ENCODE assay signal across 7 mouse cellular contexts in the genomic region with DNA sequence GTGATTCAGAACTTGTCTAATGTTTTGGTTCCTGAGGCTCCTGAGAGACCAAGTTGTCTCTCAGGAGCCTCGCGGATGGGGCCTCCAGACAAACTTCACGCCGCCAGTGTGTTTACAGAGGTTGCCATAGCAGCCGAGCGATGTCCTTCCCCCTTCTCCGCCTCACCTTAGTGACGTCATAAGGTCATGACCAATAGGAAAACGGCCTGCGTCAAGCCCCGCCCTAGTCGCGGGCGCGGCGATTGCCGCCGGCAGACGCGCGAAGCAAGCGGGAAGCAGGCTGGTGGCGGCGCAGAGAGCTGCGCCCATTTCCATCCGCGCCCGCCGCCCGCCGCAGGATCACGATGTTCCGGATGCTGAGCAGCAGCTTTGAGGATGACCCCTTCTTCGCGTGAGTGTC. TPM values are rescaled to one million over a fixed set of nuclear protein-coding genes. Genes with fewer than 3 reads are reported as not detected.
DNase-seq lines count a peak whose midpoint lies in the region; ATAC-seq and TF ChIP-seq lines count a peak whose summit lies in the region.

A gene (plus strand): TSS at position 226 of the 400 bp plus-strand sequence.

- DNase-seq in adrenal gland, postnatal 36 days: peak; percentile 92 to 94
- DNase-seq in heart, adult 18-20 months: peak; percentile 92
- DNase-seq in kidney, adult 18-20 months: peak; percentile 80
- peak; percentile 92 for DNase-seq in limb, embryonic 10.5 days (ENCODE audit: low spot score)

- H3K9ac ChIP-seq in embryonic facial prominence, embryonic 13.5 days: peak within 1 kb of the TSS; percentile 71
- peak within 1 kb of the TSS; percentile 70 for H3K9ac ChIP-seq in midbrain, embryonic 13.5 days (replicated peaks)

- no peak within 1 kb of the TSS for H3K27ac ChIP-seq in embryonic facial prominence, embryonic 13.5 days
- peak within 1 kb of the TSS; percentile 82 for H3K27ac ChIP-seq in limb, embryonic 10.5 days
- no peak within 1 kb of the TSS for H3K27ac ChIP-seq in midbrain, embryonic 13.5 days
- no peak within 1 kb of the TSS for H3K27ac ChIP-seq in small intestine, adult 2 months (ENCODE audit: insufficient read depth, low read depth, low read length)

- H3K4me3 ChIP-seq in embryonic facial prominence, embryonic 13.5 days: peak within 1 kb of the TSS; percentile 53
- peak within 1 kb of the TSS; percentile 65 for H3K4me3 ChIP-seq in limb, embryonic 10.5 days
- peak within 1 kb of the TSS; percentile 58 for H3K4me3 ChIP-seq in midbrain, embryonic 13.5 days (replicated peaks)
- H3K4me3 ChIP-seq in small intestine, adult 2 months (ENCODE audit: low read depth, low read length): peak within 1 kb of the TSS; percentile 57

- no peaks in the 10 kb centered on the region for H3K36me3 ChIP-seq in embryonic facial prominence, embryonic 13.5 days
- no peaks in the 10 kb centered on the region for H3K36me3 ChIP-seq in limb, embryonic 10.5 days
- H3K36me3 ChIP-seq in midbrain, embryonic 13.5 days: no peaks in the 10 kb centered on the region
- H3K36me3 ChIP-seq in small intestine, adult 2 months (ENCODE audit: control insufficient read depth, insufficient read depth, low read length): no peaks in the 10 kb centered on the region

- H3K4me1 ChIP-seq in embryonic facial prominence, embryonic 13.5 days: 0 out of 2 replicates have a peak, but pooled peaks cover 4% of the 10 kb centered on the region
- H3K4me1 ChIP-seq in limb, embryonic 10.5 days: peaks cover 8% of the 10 kb centered on the region; the same call in 1 of the 2 replicates
- H3K4me1 ChIP-seq in midbrain, embryonic 13.5 days (replicated peaks): peaks cover 4% of the 10 kb centered on the region; the same call in 1 of the 2 replicates
- H3K4me1 ChIP-seq in small intestine, adult 2 months (ENCODE audit: control insufficient read depth, insufficient read depth, insufficient read length, low read length): no peaks in the 10 kb centered on the region

- no peaks in the 10 kb centered on the region for H3K9me3 ChIP-seq in embryonic facial prominence, embryonic 13.5 days
- no peaks in the 10 kb centered on the region for H3K9me3 ChIP-seq in limb, embryonic 10.5 days (replicated peaks)
- H3K9me3 ChIP-seq in midbrain, embryonic 13.5 days: no peaks in the 10 kb centered on the region

- WGBS in embryonic facial prominence, embryonic 13.5 days: under 1% methylated on average over 35 of the region's 35 CpGs
- under 1% methylated on average over 35 of the region's 35 CpGs for WGBS in limb, embryonic 10.5 days
- under 1% methylated on average over 35 of the region's 35 CpGs for WGBS in midbrain, embryonic 13.5 days
- WGBS in small intestine, adult 2 months: 1% methylated on average over 35 of the region's 35 CpGs

- TF ChIP-seq CTCF in small intestine, adult 2 months (IDR thresholded peaks at IDR 0.05; ENCODE audit: extremely low read depth, insufficient read length, insufficient replicate concordance, low read depth, low read length): no peak

- peaks cover 20% of the 10 kb centered on the region for H3K27me3 ChIP-seq in embryonic facial prominence, embryonic 13.5 days
- H3K27me3 ChIP-seq in limb, embryonic 10.5 days (ENCODE audit: low read depth, poor library complexity, severe bottlenecking): peaks cover 29% of the 10 kb centered on the region
- H3K27me3 ChIP-seq in midbrain, embryonic 13.5 days: peaks cover 27% of the 10 kb centered on the region
- peaks cover 5% of the 10 kb centered on the region for H3K27me3 ChIP-seq in small intestine, adult 2 months (ENCODE audit: control insufficient read depth, insufficient read depth, low read length)

- TF ChIP-seq POLR2A in small intestine, adult 2 months (IDR thresholded peaks at IDR 0.05; ENCODE audit: low read depth, low read length): no peak

- H3K4me2 ChIP-seq in embryonic facial prominence, embryonic 13.5 days: peak within 1 kb of the TSS; percentile 84
- peak within 1 kb of the TSS; percentile 87 for H3K4me2 ChIP-seq in midbrain, embryonic 13.5 days (replicated peaks)

- ATAC-seq in embryonic facial prominence, embryonic 13.5 days (ENCODE audit: insufficient number of reproducible peaks, insufficient read depth, low FRiP score, low TSS enrichment, low read depth): peak; percentile 93
- peak; percentile 98 for ATAC-seq in midbrain, embryonic 13.5 days

RNA-seq across cellular contexts. Expression of the gene that starts here (rescaled TPM):
- 1 to 10 TPM; 5.3 to 8.6 TPM for total RNA-seq in adrenal gland, postnatal 36 days (2021)
- 27.3 and 28.4 TPM in 2 replicates for polyA plus RNA-seq in embryonic facial prominence, embryonic 13.5 days (2015; fragmentation: Nextera tagmentation; extraction: Ambion mirVana)
- 100 to 1,000 TPM; 166 to 180 TPM for total RNA-seq in heart, adult 18-20 months (2021)
- polyA plus RNA-seq in limb, embryonic 10.5 days (2016; fragmentation: Nextera tagmentation; extraction: Ambion mirVana): 22.2 and 23.3 TPM in 2 replicates
- polyA plus RNA-seq in midbrain, embryonic 13.5 days (2015; fragmentation: Nextera tagmentation; extraction: Ambion mirVana): 29.3 and 31.9 TPM in 2 replicates
- polyA plus RNA-seq in small intestine, adult 2 months (2012; rRNA removed): 0.25 TPM in 1 of 2 replicates, not detected in the other

Comparison
In these comparisons a context has a peak if more than half of its experiments do, and no peak if none do; other contexts are left out.
1. RNA of the gene that starts here (total RNA-seq): 166 to 180 TPM in heart, adult 18-20 months; 5.3 to 8.6 TPM in adrenal gland, postnatal 36 days; every median in the first group is over 10 times any median in the second.
2. RNA of the gene that starts here (polyA plus RNA-seq): 29.3 to 31.9 TPM in midbrain, embryonic 13.5 days, 27.3 to 28.4 TPM in embryonic facial prominence, embryonic 13.5 days and 22.2 to 23.3 TPM in limb, embryonic 10.5 days; 0.25 TPM in small intestine, adult 2 months; every median in the first group is over 10 times any median in the second.
3. Peak in every context shown above with its lines, with median percentiles within 50 percentile points of each other: DNase-seq and H3K4me3 ChIP-seq.